Mouse (Mus musculus) kidney, adult 8-10 months (tissue): ENCODE measurements around the gene Sytl4.

Experiments
- DNase-seq, 2 experiments: peaks; one replicate each; pipeline ENCODE4 v3.0.0; 2022

Gene Sytl4

DNA sequence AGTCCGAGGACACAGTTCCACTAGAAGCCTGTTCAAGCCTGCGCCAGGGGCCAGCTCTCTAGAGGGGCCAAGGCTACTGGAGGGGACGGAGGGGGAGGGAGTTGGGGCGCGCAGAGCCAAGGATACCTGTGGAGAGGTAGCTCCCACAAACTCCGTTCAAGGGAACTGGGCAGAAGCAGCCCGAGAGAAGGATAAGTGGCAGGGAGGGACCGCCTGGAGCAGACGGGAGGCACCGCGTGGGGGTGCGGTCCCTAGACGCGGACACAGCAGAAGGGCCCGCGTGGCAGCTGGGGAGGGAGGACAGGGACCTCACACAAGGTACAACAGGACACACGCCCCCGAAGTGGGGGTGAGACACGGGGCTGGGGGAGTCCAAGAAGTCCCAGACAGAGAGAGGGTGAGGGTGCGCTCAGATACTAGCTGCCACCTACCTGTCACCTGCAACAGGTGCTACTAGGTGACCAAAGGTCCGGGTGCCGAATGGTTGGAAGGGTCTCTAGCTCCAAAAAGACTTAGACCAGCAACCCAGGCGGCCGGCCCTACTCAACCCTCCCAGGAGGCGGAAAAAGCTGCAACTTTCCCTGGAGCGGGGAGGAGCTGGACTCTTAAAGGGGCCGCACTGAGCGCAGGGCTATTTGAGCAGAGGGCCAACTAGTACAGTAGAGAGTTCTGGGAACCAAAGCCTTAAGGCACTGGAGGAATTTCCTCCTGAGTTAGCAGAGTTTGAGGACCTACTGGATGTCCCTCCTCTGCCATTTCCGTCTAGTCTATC is at the start of gene Sytl4:
Gene Sytl4 (minus strand): TSS at position 582 of the 772 bp plus-strand sequence.
- DNase-seq, result peak; percentile 30 to 31

DNA sequence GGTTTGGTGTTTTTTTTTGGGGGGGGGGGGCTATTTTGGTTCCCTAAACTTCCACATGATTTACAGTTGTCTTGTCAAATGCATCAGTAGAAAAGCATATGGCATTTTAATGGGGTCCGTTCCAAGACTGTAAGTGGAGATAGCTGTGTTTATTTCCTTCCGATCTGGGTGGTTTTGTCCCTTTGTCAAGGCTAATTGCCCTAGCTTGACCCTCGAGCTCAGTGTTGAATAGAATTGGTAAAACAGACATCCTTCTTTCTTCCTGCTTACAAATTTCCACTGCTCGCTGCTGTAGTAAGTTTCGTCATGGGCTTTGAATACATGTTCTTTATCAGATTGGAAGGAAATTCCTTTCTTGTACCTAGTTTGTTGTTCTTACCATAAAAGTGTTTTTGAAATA is 39.1 kb upstream of the Sytl4 start:
- DNase-seq, result no peak

DNA sequence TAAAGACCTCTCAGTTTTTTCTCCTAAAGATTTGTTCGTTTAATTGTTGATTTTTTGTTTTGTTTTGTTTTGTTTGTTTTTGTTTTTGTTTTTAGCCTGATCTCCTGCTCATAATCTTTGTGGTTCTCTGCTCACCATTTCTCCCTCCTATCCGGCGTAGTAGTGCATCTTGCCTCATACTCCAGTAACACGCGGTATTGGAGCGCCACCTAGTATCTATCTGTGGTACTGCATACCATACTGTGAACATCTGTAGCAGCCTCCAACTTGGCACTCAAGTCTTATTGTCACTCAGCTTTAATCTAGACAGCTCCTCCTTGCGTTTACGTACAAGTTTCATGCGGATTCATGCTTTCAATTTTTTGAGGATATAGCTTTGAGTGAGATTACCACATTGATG is 37.4 kb upstream of the Sytl4 start:
- DNase-seq, result peak; percentile 63 to 68

DNA sequence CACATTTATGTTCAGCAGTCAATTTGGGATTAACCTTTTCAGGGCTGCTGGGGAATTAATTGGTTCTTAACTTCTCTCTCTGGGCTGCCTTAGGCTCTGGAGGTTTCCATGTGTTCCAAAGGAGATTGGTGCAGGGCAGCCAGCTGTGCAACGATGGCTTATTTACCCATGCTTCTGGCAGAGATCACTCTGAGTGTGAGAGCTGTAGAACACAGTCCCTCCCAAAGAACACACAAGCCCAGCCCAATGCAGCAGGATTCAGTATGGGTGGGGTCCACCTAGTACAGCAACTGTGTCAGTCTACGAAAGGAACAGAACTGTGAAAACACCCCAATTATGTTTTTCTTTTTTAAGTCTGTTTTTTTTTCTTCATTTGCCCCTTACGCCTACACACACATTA is 14.3 kb upstream of the Sytl4 start:
- no peak for DNase-seq

DNA sequence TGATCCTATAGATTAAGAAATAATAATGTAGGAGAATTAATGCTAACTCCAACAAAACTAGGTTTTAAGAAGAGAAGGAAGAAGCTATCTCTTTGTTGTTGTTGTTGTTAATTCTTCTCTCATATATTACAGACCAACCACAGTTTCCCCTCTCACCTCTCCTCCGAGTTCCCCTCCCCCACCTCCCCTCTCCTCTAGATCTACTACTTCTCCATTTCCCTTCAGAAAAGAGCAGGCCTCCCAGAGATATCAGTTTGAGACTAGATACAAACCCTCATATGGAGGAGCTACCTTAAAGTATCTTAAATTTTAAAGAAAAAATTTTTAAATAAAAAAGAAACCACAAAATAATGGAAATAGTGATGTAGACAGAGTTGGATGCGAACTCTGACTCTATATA is 17.0 kb downstream of the Sytl4 start:
- no peak for DNase-seq

DNA sequence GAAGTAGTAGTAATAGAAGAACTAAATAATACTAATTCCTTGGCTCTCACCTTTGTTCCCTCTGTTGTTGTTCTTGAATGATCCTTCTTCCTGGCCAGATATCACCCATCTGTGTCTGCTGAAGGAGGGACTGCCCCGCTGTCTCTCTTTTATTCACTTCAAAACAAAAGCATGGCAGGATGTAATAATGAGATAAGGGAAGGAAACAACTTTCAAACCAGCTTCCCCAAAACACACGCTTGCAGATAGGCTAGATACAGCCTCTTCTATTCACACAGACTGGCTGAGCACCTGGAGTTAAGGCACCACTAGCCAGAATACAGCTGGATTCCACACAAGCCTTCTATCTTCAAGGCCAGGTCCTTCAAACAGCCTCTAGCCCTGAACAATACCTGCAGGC is 21.0 kb downstream of the Sytl4 start:
- no peak for DNase-seq

DNA sequence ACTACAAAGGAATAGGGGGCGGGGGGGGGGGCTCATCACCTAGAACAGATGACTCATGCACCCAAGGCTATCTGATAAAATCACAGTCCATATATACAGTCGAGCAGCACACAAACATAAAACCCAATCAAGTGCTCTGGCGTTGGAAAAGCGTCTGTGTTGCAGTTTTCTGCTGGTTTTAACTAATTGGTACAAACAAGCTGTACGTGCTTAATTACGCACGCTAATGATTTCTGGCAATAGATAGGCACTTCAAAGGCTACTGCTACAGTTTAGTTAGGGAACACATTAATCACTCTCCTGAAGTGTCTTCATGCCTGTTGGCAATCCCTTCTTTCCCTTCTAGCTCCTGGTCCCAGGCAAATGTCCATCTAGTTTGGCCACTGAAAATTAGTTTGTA is 27.0 kb downstream of the Sytl4 start:
- no peak for DNase-seq

DNA sequence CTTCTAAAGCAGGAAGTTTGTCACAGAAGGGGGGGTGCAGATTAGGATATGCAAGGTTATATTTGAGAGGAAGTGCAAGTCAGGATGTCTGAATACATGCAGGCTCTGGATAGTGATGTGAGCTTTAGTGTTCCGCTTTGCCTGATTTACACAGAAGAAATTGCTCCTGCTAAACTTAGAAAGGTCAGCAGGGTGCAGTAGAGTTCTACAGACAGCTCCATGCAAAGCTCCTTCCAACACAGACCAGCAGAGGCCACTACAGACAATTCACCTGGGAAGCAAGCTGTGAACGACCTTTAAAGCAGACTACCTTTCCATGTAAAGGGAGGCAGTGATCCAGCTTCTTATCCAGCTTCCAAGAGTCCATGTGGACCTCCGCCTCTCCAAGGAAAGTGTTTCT is 34.2 kb downstream of the Sytl4 start:
- DNase-seq, result peak; percentile 48 to 62

DNA sequence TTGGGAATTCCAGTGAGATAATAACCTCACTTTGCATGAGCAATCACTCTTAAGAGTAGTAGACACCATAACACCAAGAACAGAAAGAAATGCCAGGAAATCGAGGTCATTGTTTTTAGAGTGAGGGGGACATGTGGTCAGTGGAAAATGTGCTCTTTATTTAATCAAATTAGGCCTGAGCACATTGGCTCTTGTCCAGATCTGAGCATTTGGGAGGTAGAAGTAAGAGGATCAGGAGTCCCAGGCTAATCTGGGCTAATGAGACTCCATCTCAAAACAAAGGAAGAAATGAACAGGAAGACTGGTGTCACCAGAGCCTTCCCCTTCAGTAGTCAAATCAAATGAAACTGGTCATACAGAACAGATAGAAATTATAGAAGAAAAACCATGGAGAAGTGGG is 42.1 kb downstream of the Sytl4 start:
- no peak for DNase-seq

DNA sequence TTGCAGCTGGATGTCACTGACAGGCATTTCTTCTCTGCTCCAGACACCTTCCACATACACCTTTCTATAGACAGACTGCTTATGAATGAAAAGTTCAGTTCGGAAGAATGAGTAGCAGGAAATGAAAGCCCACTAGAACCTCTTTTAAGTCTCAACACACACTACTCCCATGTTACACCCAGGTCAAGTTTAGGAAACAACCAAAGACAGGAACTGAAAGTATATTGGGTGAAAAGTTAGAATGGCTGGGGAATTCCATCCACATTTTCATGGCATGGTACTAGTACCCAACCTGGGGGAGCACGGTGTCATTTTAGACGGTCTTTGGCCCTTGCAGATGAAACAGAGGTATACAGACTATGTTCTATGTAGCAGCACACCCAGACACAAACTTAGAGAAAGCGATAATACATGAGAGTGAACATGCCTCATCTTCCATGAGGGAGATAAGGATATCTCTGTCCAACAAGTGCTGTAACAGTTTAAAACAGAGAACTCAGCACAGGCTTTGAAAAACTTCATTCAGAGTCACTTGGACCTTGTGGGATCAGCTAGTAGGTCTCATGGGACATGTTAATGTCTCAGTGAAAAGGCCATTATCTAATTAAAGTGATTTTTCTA is 44.9 kb downstream of the Sytl4 start:
- DNase-seq, result no peak

DNA sequence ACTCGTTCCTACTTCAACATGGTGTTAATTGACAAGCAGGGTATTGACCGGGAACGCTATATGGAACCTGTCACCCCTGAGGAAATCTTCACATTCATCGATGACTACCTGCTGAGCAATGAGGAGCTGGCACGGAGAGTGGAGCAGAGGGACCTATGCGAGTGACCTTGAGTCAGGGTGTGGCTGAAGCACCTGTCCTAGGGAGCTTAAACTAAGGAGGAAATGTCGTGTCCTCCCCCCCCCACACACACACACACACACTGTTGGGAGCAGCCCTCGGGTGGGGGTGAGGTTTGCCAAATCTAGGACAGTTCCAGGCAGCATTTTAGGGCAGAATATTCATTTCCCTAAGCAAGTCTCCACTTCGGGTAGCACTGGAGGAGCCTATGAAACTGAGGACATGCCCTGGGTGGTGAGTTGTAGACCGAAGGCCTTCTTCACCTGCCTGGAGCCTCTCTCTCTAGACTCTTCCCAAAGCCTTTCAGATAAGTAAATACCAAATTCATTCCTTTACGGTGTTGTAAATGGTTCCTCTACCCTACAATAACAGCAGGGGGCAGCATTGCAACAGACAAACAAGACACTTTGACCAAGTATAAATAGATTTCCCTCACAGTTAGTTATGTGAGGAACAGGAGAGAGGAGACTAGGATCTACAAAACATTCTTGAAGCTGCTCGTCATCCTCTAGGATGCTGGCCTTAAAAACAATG is 50.2 kb downstream of the Sytl4 start:
- peak; percentile 4 to 18 for DNase-seq

DNA sequence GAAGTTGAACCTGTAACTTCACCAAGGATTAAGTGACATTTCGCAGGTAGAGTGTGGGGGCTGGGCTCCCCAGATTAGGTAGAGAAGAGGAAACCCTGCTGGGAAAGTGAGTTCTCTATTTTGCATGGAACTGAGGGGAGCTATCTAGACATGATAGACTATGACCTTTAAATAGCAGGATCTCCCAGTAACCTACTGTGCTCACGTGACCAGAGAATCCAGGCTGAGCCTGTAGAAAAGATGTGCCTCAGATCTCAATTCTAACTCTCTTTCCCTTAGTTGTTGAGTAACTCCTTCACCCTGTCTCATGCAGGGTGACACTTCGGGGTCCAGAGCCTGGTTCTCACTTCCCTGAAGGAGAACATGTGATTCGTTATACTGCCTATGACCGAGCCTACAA is 54.9 kb downstream of the Sytl4 start:
- no peak for DNase-seq

DNA sequence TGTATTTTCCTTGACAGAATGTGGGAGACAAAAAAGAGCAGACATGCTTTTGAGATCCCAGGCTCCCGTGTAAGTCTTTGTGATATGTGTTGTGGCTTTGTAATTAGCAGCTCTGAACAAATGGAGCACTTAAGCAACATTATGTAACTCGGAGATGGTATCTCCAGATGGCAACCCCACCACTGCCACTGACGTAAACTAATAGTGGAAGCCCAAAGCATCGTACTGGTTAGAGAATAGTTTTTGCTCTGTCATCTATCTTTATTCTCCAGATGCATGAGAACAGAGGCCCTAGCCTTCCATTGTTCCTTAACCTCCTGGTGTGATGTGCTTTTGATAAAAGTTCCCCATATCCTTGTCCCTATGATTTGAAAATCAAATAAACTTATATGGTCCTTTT is 60.4 kb downstream of the Sytl4 start:
- DNase-seq, result no peak

DNA sequence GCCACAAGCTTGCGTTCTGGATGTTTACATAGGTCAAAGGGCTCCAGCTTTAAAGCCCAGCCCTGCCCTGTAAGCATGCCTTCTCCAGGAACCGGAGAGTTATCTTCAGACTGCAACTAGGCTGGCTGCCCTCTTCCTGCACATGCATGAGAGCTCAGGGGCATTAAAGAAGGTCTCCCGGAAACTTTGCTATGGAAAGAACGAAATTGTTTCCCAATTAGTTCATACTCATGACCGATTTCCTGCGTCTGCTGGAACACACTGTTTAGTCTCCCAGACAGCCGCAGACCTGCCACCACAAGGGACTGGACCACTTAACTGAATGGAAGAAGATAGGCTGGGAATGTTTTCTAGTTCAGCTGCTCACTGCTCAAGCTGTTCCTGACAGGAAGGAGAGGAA is 67.4 kb downstream of the Sytl4 start:
- DNase-seq, result peak in 1 of 2 experiments; percentile 2

DNA sequence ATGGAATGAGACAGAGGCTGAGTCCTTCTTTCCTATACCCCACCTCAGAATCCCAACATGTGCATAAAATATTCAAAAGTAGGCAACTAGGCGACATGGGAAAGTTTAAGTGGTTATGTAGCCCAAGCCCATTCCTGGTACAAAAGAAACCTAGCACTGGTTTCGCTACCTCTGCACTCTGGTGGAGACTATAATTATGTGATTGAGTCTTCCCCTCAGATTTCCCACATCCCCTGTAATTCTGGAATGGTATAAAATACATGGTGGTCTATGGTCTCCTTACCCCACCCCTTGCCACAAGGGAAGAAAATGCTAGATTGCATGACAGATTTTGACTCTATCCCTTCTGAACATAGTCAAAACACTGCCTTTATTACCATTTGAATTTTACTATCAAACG is 68.6 kb downstream of the Sytl4 start:
- no peak for DNase-seq

DNA sequence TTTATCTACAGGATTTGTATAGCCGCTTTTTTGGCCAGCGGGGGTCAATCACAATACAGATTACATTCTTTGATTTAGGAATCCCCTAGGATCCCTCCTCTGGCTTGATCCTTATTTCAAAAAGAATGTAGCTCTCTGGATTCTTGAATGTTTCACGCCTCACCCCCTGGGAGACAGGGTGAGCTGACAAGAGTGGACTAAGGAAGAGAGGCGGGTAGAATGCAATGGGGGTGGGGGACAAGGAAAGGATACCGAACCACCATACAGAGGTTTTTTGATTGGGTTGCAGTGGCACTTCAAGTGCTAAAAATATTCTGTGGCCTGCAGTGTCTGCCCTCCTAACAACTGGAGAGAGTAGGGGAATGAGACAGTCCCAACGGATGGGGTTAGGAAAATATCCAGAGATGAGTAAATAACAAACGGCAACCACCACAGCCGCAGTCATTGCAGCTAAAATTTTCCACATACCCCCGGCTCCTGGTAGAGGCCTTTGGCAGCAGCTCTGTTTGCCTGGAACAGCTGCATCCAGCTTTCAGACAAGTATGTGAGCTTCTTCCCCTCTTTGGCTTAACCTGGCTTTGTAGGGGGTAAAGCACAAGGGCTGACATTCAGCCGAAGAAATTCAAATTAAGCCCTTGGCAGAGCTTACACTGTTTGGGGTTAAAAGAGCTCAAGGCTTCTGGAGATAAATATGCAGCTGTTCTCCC is 70.1 kb downstream of the Sytl4 start:
- DNase-seq, result peak in 1 of 2 experiments; percentile 23

DNA sequence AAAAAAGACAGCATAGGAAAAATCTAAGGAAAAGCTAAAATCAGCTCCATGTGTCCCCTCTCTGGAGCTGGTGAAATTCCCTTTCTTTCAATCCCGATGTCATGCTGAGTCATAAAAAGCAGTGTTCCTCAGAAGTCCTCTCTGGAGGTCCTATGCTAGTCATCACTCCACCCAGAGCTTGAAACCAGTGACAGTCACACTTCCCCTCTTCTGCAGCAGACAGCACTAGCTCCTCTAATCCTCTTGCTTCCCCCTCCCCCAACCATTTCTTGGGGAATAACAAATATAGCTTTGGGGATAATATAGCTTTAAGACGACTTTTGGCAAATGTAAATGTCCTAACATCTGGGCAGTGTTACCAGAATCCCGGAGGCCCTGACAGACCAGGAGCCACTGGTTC is 73.4 kb downstream of the Sytl4 start, which contains the start of gene Srpx2:
Gene Srpx2 (plus strand): TSS at position 166 of the 400 bp plus-strand sequence.
- no peak for DNase-seq

DNA sequence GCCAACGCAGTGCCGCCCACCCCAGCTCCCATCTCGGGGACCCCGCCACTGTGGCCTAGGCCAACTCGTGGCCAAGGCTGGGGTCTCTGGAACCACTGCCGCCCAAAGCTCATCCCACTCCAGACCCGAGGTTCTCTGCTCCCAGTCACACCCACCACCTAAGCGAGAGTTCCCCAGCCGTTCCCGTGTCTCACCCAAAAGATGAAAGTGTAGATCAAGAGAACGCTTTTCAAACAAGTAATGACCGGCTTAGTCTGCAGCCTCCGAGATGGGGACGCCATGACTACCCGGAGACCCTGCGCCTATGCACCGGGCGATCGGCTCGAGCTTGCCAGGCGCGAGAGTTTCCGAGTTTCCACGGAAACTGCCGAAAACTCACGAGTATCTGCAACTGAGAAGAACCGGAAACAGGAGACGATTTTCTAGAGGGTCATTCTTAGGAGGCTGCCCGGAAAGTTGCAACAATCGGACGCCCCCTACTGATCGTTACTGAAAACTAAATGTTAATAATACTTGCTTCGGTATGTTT is 83.5 kb downstream of the Sytl4 start, which contains the start of gene Tspan6:
Gene Tspan6 (minus strand): TSS at position 416 of the 529 bp plus-strand sequence.
- peak; percentile 72 to 74 for DNase-seq

DNA sequence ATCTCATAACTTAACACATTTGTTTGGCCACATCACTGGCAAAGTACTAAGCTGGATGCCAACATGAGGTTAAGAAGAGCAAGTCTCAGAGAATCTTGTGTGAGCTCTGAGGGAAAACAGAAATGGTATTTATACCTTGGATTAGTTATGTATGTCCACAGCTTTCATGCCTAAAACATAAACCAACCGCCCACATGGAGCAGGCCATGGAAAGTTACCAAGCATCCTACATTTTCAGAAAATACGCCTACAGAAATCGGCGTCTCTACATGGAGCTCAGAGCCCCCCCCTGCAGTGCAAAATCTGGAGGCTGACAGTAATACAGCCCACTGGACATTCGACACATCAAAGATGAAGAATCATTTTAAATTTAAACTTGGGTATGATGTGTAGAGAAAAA is 93.5 kb downstream of the Sytl4 start:
- DNase-seq, result no peak

DNA sequence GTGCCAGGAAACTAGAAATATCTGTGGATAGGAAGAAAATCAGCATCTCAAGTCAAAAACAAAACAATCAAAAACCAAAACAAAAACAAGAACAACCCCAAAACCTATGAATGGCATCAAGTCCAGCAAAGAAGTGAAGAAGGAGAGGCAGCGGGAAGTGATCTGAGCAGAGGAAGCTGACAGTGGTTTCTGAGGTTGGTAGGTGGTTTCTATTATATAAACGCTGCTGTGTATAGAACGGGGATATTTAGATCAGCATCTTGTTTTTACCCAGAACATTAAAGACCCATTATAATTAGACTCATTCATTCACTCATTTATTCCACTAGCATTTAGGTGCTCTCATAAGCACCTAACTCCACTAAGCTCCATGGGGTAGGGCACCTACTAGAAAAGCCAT is 94.3 kb downstream of the Sytl4 start:
- no peak for DNase-seq
